Mouse (Mus musculus) cerebellum, postnatal 36 days (tissue): Measurements from ENCODE around the gene Bbx.
A peak's percentile ranks its signal among the peaks of the same experiment; 100 is the strongest.

ENCODE experiments used
- DNase-seq, 2 experiments: peaks; one replicate each; pipeline ENCODE4 v3.0.0; 2021 to 2022; ENCODE audit warnings: mixed read lengths in 2 of 2

The Bbx gene

GRCm38 (mm10) chr16:50228833-50229232, 203.4 kb downstream of the Bbx start:
- DNase-seq, result no peak

- no peak for DNase-seq
Measured at GRCm38 (mm10) chr16:50226274-50226673, 205.9 kb downstream of the Bbx start.

- DNase-seq, result no peak
Measured at GRCm38 (mm10) chr16:50224946-50225345, 207.2 kb downstream of the Bbx start.

GRCm38 (mm10) chr16:50220734-50221501, 211.3 kb downstream of the Bbx start:
- no peak for DNase-seq

- no peak for DNase-seq
Measured at GRCm38 (mm10) chr16:50217084-50217483, 215.1 kb downstream of the Bbx start.

- DNase-seq, result no peak
Measured at GRCm38 (mm10) chr16:50211727-50212126, 220.5 kb downstream of the Bbx start.

GRCm38 (mm10) chr16:50211231-50211630, 221.0 kb downstream of the Bbx start:
- DNase-seq, result no peak

- DNase-seq, result no peak
Measured at GRCm38 (mm10) chr16:50210742-50211141, 221.4 kb downstream of the Bbx start.

GRCm38 (mm10) chr16:50204944-50205343, 227.2 kb downstream of the Bbx start:
- DNase-seq, result no peak

GRCm38 (mm10) chr16:50201546-50202151, 230.5 kb downstream of the Bbx start:
- peak; percentile 21 to 41 for DNase-seq

- DNase-seq, result peak; percentile 13 to 18
Measured at GRCm38 (mm10) chr16:50200214-50200613, 232.0 kb downstream of the Bbx start.

- DNase-seq, result no peak
Measured at GRCm38 (mm10) chr16:50196118-50196517, 236.1 kb downstream of the Bbx start.

GRCm38 (mm10) chr16:50192626-50193025, 239.6 kb downstream of the Bbx start:
- no peak for DNase-seq

- DNase-seq, result no peak
Measured at GRCm38 (mm10) chr16:50189108-50189507, 243.1 kb downstream of the Bbx start.

GRCm38 (mm10) chr16:50186604-50187003, 245.6 kb downstream of the Bbx start:
- DNase-seq, result no peak

GRCm38 (mm10) chr16:50185041-50185440, 247.1 kb downstream of the Bbx start:
- DNase-seq, result peak in 1 of 2 experiments; percentile 18

GRCm38 (mm10) chr16:50182988-50183387, 249.2 kb downstream of the Bbx start:
- DNase-seq, result no peak

GRCm38 (mm10) chr16:50182561-50182960, 249.6 kb downstream of the Bbx start:
- DNase-seq, result no peak

- no peak for DNase-seq
Measured at GRCm38 (mm10) chr16:50172760-50173159, 259.4 kb downstream of the Bbx start.

- DNase-seq, result no peak
Measured at GRCm38 (mm10) chr16:50170812-50171211, 261.4 kb downstream of the Bbx start.

GRCm38 (mm10) chr16:50167983-50168299, 264.2 kb downstream of the Bbx start:
- DNase-seq, result no peak

GRCm38 (mm10) chr16:50167231-50167982, 264.8 kb downstream of the Bbx start:
- DNase-seq, result no peak

- no peak for DNase-seq
Measured at GRCm38 (mm10) chr16:50160418-50161271, 271.5 kb downstream of the Bbx start.
